Mouse (Mus musculus) small intestine, adult 2 months (tissue): Measurements from ENCODE around the gene Foxo3.

ENCODE experiments used
- CTCF ChIP-seq: fragments of 200-500 bp; IDR thresholded peaks from 2 replicates; pipeline ENCODE4 v1.5.1; 2012; ENCODE audit warnings: low read depth, mild to moderate bottlenecking, control low read depth, inconsistent platforms, low read length, moderate library complexity, mixed read lengths; ENCODE audit not compliant: insufficient replicate concordance, insufficient read length; ENCODE audit errors: extremely low read depth
- POLR2A ChIP-seq: fragments of 200-500 bp; IDR thresholded peaks from 2 replicates; pipeline ENCODE4 v1.6.1; 2012; ENCODE audit warnings: low read depth, mild to moderate bottlenecking, control low read depth, inconsistent platforms, low read length, moderate library complexity

DNA sequence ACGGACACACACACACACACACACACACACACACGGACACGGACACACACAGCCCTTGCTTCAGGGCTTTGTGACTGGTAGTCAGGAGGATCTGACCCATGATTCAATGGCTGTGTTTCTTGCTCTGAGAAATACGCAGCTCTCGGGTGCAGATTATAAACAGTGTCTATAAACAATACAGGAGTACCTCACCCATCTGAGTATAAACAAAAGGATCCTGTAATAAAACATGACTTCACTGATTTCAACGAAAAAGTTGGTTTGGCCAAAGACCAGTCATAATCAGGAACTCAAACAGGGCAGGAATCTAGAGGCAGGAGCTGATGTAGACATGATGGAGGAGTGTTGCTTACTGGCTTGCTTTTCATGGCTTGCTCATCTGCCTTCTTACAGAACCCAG is 34.1 kb downstream of the Foxo3 start:
- TF ChIP-seq CTCF (no peak), POLR2A (no peak)
